ENCODE assay signal across 23 mouse cellular contexts in the genomic region with DNA sequence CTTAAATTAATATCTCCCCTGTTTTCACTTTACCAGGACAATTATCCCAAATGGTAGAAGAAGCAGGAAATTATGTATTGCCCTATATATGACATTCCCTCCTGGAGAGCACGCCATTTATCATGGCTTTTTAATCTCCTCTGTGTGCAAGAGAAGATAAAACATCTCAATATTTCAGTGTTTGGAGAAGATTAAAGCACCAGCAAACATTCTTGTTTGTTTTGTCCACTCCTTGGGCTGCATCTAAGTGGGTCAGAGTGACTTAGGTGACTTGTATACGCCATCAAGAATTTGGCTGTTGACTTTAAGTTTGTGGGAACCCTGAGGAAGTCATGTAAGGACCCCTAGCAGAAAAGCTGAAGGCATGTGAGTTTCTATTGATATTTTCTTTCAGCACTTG. TPM values are rescaled to one million over a fixed set of nuclear protein-coding genes. Genes with fewer than 3 reads are reported as not detected.
DNase-seq lines count a peak whose midpoint lies in the region; ATAC-seq and TF ChIP-seq lines count a peak whose summit lies in the region.
"Had no signal": no experiment of that assay in that cellular context is flagged by ENCODE, and none has a peak within 500 bp of the region (broad histone marks: within the 10 kb centered on the region; RNA-seq: fewer than 3 reads in every experiment).

A gene (plus strand): TSS at position 301 of the 400 bp plus-strand sequence.

- WGBS in heart, embryonic 12.5 days: 61% methylated on average over 2 of the region's 2 CpGs
- 55% methylated on average over 2 of the region's 2 CpGs for WGBS in liver, postnatal 0 days (ENCODE audit: insufficient replicate concordance)
- WGBS in small intestine, adult 2 months: 44% methylated on average over 2 of the region's 2 CpGs
- 89% methylated on average over 2 of the region's 2 CpGs for WGBS in hindbrain, embryonic 11.5 days

- H3K27me3 ChIP-seq in heart, embryonic 12.5 days (replicated peaks): no peaks in the 10 kb centered on the region
- no peaks in the 10 kb centered on the region for H3K27me3 ChIP-seq in liver, postnatal 0 days (ENCODE audit: insufficient read depth, low read length)
- H3K27me3 ChIP-seq in small intestine, adult 2 months (ENCODE audit: control insufficient read depth, insufficient read depth, low read length): no peaks in the 10 kb centered on the region
- no peaks in the 10 kb centered on the region for H3K27me3 ChIP-seq in hindbrain, embryonic 11.5 days (ENCODE audit: control insufficient read depth, insufficient read depth, low read length)
- H3K27me3 ChIP-seq: embryonic facial prominence, embryonic 15.5 days; forebrain, embryonic 15.5 days; heart, embryonic 13.5 days; hindbrain, embryonic 15.5 days had no signal

- no peak for ATAC-seq in heart, embryonic 12.5 days (ENCODE audit: insufficient number of reproducible peaks, low FRiP score)
- ATAC-seq in liver, postnatal 0 days: no peak
- ATAC-seq in hindbrain, embryonic 11.5 days (ENCODE audit: low FRiP score): no peak
- ATAC-seq: CD4-positive, CD25-positive, alpha-beta regulatory T cell, adult 4 months; forebrain, embryonic 15.5 days had no signal

- no peaks in the 10 kb centered on the region for H3K4me1 ChIP-seq in heart, embryonic 12.5 days (replicated peaks)
- H3K4me1 ChIP-seq in liver, postnatal 0 days (ENCODE audit: insufficient read depth): no peaks in the 10 kb centered on the region
- no peaks in the 10 kb centered on the region; the same call in 1 of the 2 replicates for H3K4me1 ChIP-seq in small intestine, adult 2 months (ENCODE audit: control insufficient read depth, insufficient read depth, insufficient read length, low read length)
- no peaks in the 10 kb centered on the region for H3K4me1 ChIP-seq in hindbrain, embryonic 11.5 days (replicated peaks; ENCODE audit: control insufficient read depth, insufficient read depth, low read length)
- H3K4me1 ChIP-seq: embryonic facial prominence, embryonic 15.5 days; forebrain, embryonic 15.5 days; hindbrain, embryonic 15.5 days had no signal

- intact Hi-C loops in gastrocnemius, postnatal 14 days (cut with DNase I; ENCODE audit: low total_unique reads): no loop called here

- H3K9ac ChIP-seq in heart, embryonic 12.5 days: no peak within 1 kb of the TSS
- H3K9ac ChIP-seq in liver, postnatal 0 days (replicated peaks): no peak within 1 kb of the TSS
- no peak within 1 kb of the TSS for H3K9ac ChIP-seq in hindbrain, embryonic 11.5 days (ENCODE audit: low read depth, low read length)
- H3K9ac ChIP-seq: embryonic facial prominence, embryonic 15.5 days; forebrain, embryonic 15.5 days; heart, embryonic 13.5 days; hindbrain, embryonic 15.5 days had no signal

- peak; percentile 0 for DNase-seq in heart, adult 11 months
- DNase-seq in liver, postnatal 0 days: no peak
- no peak for DNase-seq in liver
- no peak for DNase-seq in hindbrain, embryonic 11.5 days (ENCODE audit: low spot score)
- DNase-seq in gastrocnemius, postnatal 14 days: no peak
- DNase-seq in right cerebral cortex, adult 18-20 months: no peak
- DNase-seq: adrenal gland, postnatal 10 days; B cell, adult 2 months; cerebellum, adult 11 months; cerebellum, adult 8-10 months; cerebellum, postnatal 14 days; embryo, embryonic 11 days; gastrocnemius, postnatal 10 days; heart, postnatal 36 days had no signal

- TF ChIP-seq CTCF in liver, postnatal 0 days (IDR thresholded peaks at IDR 0.05; ENCODE audit: low read depth): no peak
- TF ChIP-seq CTCF in small intestine, adult 2 months (IDR thresholded peaks at IDR 0.05; ENCODE audit: extremely low read depth, insufficient read length, insufficient replicate concordance, low read depth, low read length): no peak

- H3K36me3 ChIP-seq in heart, embryonic 12.5 days: no peaks in the 10 kb centered on the region
- no peaks in the 10 kb centered on the region for H3K36me3 ChIP-seq in liver, postnatal 0 days (replicated peaks; ENCODE audit: insufficient read depth, low read length)
- H3K36me3 ChIP-seq in small intestine, adult 2 months (ENCODE audit: control insufficient read depth, insufficient read depth, low read length): no peaks in the 10 kb centered on the region
- no peaks in the 10 kb centered on the region for H3K36me3 ChIP-seq in hindbrain, embryonic 11.5 days (ENCODE audit: control insufficient read depth, insufficient read depth, low read length)
- H3K36me3 ChIP-seq: embryonic facial prominence, embryonic 15.5 days; forebrain, embryonic 15.5 days; heart, embryonic 13.5 days; hindbrain, embryonic 15.5 days had no signal

- TF ChIP-seq POLR2A in small intestine, adult 2 months (IDR thresholded peaks at IDR 0.05; ENCODE audit: low read depth, low read length): no peak

- no peak within 1 kb of the TSS for H3K4me3 ChIP-seq in heart, embryonic 12.5 days
- no peak within 1 kb of the TSS for H3K4me3 ChIP-seq in liver, postnatal 0 days (ENCODE audit: low read depth, low read length)
- H3K4me3 ChIP-seq in small intestine, adult 2 months (ENCODE audit: low read depth, low read length): no peak within 1 kb of the TSS
- H3K4me3 ChIP-seq in hindbrain, embryonic 11.5 days (ENCODE audit: low read depth, low read length): no peak within 1 kb of the TSS
- H3K4me3 ChIP-seq: embryonic facial prominence, embryonic 15.5 days; forebrain, embryonic 15.5 days; heart, embryonic 13.5 days; hindbrain, embryonic 15.5 days had no signal

- no peaks in the 10 kb centered on the region for H3K9me3 ChIP-seq in heart, embryonic 12.5 days (replicated peaks)
- no peaks in the 10 kb centered on the region for H3K9me3 ChIP-seq in liver, postnatal 0 days (ENCODE audit: low read length)
- no peaks in the 10 kb centered on the region for H3K9me3 ChIP-seq in hindbrain, embryonic 11.5 days (ENCODE audit: control insufficient read depth, low read length)
- H3K9me3 ChIP-seq: embryonic facial prominence, embryonic 15.5 days; forebrain, embryonic 15.5 days; heart, embryonic 13.5 days; hindbrain, embryonic 15.5 days had no signal

- no peak within 1 kb of the TSS for H3K27ac ChIP-seq in heart, embryonic 12.5 days (ENCODE audit: poor library complexity, severe bottlenecking)
- H3K27ac ChIP-seq in liver, postnatal 0 days (ENCODE audit: low read depth): no peak within 1 kb of the TSS
- peak within 1 kb of the TSS; percentile 7; the same call in 1 of the 2 replicates for H3K27ac ChIP-seq in small intestine, adult 2 months (ENCODE audit: insufficient read depth, low read depth, low read length)
- H3K27ac ChIP-seq in hindbrain, embryonic 11.5 days (ENCODE audit: low read depth, low read length): no peak within 1 kb of the TSS
- H3K27ac ChIP-seq: embryonic facial prominence, embryonic 15.5 days; forebrain, embryonic 15.5 days; heart, embryonic 13.5 days; hindbrain, embryonic 15.5 days had no signal

- no peak for TF ChIP-seq EP300 in liver, postnatal 0 days (IDR thresholded peaks at IDR 0.05; ENCODE audit: low read depth)

- no peak within 1 kb of the TSS for H3K4me2 ChIP-seq in heart, embryonic 12.5 days
- no peak within 1 kb of the TSS for H3K4me2 ChIP-seq in liver, postnatal 0 days (ENCODE audit: low read depth, low read length)
- no peak within 1 kb of the TSS for H3K4me2 ChIP-seq in hindbrain, embryonic 11.5 days (replicated peaks; ENCODE audit: low read depth, low read length)
- H3K4me2 ChIP-seq: embryonic facial prominence, embryonic 15.5 days; forebrain, embryonic 15.5 days; heart, embryonic 13.5 days; hindbrain, embryonic 15.5 days had no signal

RNA-seq across cellular contexts. Expression of the gene that starts here (rescaled TPM):
- polyA plus RNA-seq in heart, embryonic 12.5 days (2016; fragmentation: Nextera tagmentation; extraction: Ambion mirVana): 0.18 and 0.21 TPM in 2 replicates
- 30.9 and 34.1 TPM in 2 replicates for polyA plus RNA-seq in liver, postnatal 0 days (2015; fragmentation: Nextera tagmentation; extraction: Ambion mirVana)
- polyA plus RNA-seq in small intestine, adult 2 months (2012; rRNA removed): 86.6 and 91.2 TPM in 2 replicates
- polyA plus RNA-seq in hindbrain, embryonic 11.5 days (2014; fragmentation: Nextera tagmentation; extraction: Ambion mirVana): 0.49 and 0.77 TPM in 2 replicates
- not detected for total RNA-seq in gastrocnemius, postnatal 14 days (2021)
- total RNA-seq: heart, adult 8-10 months; heart, postnatal 36 days; MEL had no signal
- polyA plus RNA-seq: CD4-positive, CD25-positive, alpha-beta regulatory T cell, adult 4 months had no signal

Comparison
In these comparisons a context has a peak if more than half of its experiments do, and no peak if none do; other contexts are left out.
1. RNA of the gene that starts here (polyA plus RNA-seq): 86.6 to 91.2 TPM in small intestine, adult 2 months and 30.9 to 34.1 TPM in liver, postnatal 0 days; 0.49 to 0.77 TPM in hindbrain, embryonic 11.5 days and 0.18 to 0.21 TPM in heart, embryonic 12.5 days; every median in the first group is over 10 times any median in the second.